Mouse (Mus musculus): ENCODE measurements around the gene Oscar. TPM values are rescaled to one million over a fixed set of nuclear protein-coding genes. Genes with fewer than 3 reads are reported as not detected.
A peak's percentile ranks its signal among the peaks of the same experiment; 100 is the strongest.

The Oscar gene
- total RNA-seq (2021), result under 1 TPM; 0.24 to 0.27 TPM

- DNase-seq, result no peak
- intact Hi-C loops (cut with DNase I), result no loop called here
Observed at GRCm38 (mm10) chr7:3616057-3616388, at the start of gene Oscar. Oscar (minus strand) TSS chr7:3616157.

GRCm38 (mm10) chr7:3665215-3666114 lies 49.5 kb upstream of the Oscar start, which contains the start of gene Leng1:
Leng1 (minus strand) TSS chr7:3665840.
- peak; percentile 98 to 99 for DNase-seq
- intact Hi-C loops (cut with DNase I), result loop anchor here (5.0 to 10.0 kb wide), 2 partner anchors 37 to 809 kb away; partner anchors contain the start of gene Rps9

- intact Hi-C loops (cut with DNase I), result loop anchor here (5.0 to 10.0 kb wide), 2 partner anchors 38 to 810 kb away; partner anchors contain the start of gene Rps9
- DNase-seq, result no peak
Observed at GRCm38 (mm10) chr7:3664524-3665214, 48.7 kb upstream of the Oscar start.

GRCm38 (mm10) chr7:3658578-3658977 lies 42.6 kb upstream of the Oscar start:
- intact Hi-C loops (cut with DNase I), result no loop called here
- no peak for DNase-seq

GRCm38 (mm10) chr7:3656966-3657365 lies 41.0 kb upstream of the Oscar start:
- DNase-seq, result no peak

GRCm38 (mm10) chr7:3646641-3647040 lies 30.7 kb upstream of the Oscar start:
- intact Hi-C loops (cut with DNase I), result loop anchor here (5.0 to 10.0 kb wide), 2 partner anchors 46 to 498 kb away; partner anchors contain the start of genes Mboat7 and Tsen34
- no peak for DNase-seq

More at GRCm38 (mm10) chr7:3656966-3657365, 41.0 kb upstream of the Oscar start:
- intact Hi-C loops (cut with DNase I), result no loop called here

- no peak for DNase-seq
- intact Hi-C loops (cut with DNase I), result loop anchor here (5.0 to 10.0 kb wide), 2 partner anchors 46 to 499 kb away; partner anchors contain the start of genes Mboat7 and Tsen34
Observed at GRCm38 (mm10) chr7:3646188-3646587, 30.2 kb upstream of the Oscar start.

- intact Hi-C loops (cut with DNase I), result loop anchor here (5.0 to 10.0 kb wide), 2 partner anchors 47 to 499 kb away; partner anchors contain the start of genes Mboat7 and Tsen34
- DNase-seq, result no peak
Observed at GRCm38 (mm10) chr7:3645488-3646025, 29.6 kb upstream of the Oscar start.

GRCm38 (mm10) chr7:3644672-3645487 lies 28.9 kb upstream of the Oscar start, which contains the start of gene Cnot3:
Cnot3 (plus strand) TSS chr7:3645268.
- intact Hi-C loops (cut with DNase I), result loop anchor here (5.0 to 10.0 kb wide), 2 partner anchors 47 to 500 kb away; partner anchors contain the start of genes Mboat7 and Tsen34
- peak; percentile 99 for DNase-seq

- DNase-seq, result no peak
- intact Hi-C loops (cut with DNase I), result loop anchor here (10.0 kb wide), 1 partner anchor 500 kb away; no protein-coding TSS in a partner anchor
Observed at GRCm38 (mm10) chr7:3644348-3644671, 28.4 kb upstream of the Oscar start.

GRCm38 (mm10) chr7:3643843-3644242 lies 27.9 kb upstream of the Oscar start:
- DNase-seq, result no peak
- intact Hi-C loops (cut with DNase I), result loop anchor here (10.0 kb wide), 1 partner anchor 501 kb away; no protein-coding TSS in a partner anchor

GRCm38 (mm10) chr7:3643412-3643811 lies 27.5 kb upstream of the Oscar start:
- intact Hi-C loops (cut with DNase I), result loop anchor here (10.0 kb wide), 1 partner anchor 501 kb away; no protein-coding TSS in a partner anchor

GRCm38 (mm10) chr7:3630478-3630815 lies 14.5 kb upstream of the Oscar start:
- intact Hi-C loops (cut with DNase I), result no loop called here
- DNase-seq, result no peak

More at GRCm38 (mm10) chr7:3643412-3643811, 27.5 kb upstream of the Oscar start:
- DNase-seq, result no peak

- intact Hi-C loops (cut with DNase I), result no loop called here
- DNase-seq, result peak; percentile 97
Observed at GRCm38 (mm10) chr7:3629543-3630477, 13.9 kb upstream of the Oscar start, which contains the start of the genes Tfpt and Prpf31. Tfpt (minus strand) TSS chr7:3629929. Prpf31 (plus strand) TSS chr7:3629985.

GRCm38 (mm10) chr7:3629030-3629429 lies 13.1 kb upstream of the Oscar start:
- DNase-seq, result no peak
- intact Hi-C loops (cut with DNase I), result no loop called here

GRCm38 (mm10) chr7:3617242-3617995 lies 1.5 kb upstream of the Oscar start, which contains the start of gene Ndufa3:
Ndufa3 (plus strand) TSS chr7:3617373.
- intact Hi-C loops (cut with DNase I), result no loop called here
- peak; percentile 90 to 91 for DNase-seq

GRCm38 (mm10) chr7:3616389-3617241 lies 658 bp upstream of the Oscar start:
- intact Hi-C loops (cut with DNase I), result no loop called here
- no peak for DNase-seq

Measured in heart, postnatal 10 days (tissue).